Mouse (Mus musculus): ENCODE measurements around the gene Speer4f1. TPM values are rescaled to one million over a fixed set of nuclear protein-coding genes. Genes with fewer than 3 reads are reported as not detected.

Gene Speer4f1
- polyA plus RNA-seq, 1 experiment from 2014 or later: not detected

DNA sequence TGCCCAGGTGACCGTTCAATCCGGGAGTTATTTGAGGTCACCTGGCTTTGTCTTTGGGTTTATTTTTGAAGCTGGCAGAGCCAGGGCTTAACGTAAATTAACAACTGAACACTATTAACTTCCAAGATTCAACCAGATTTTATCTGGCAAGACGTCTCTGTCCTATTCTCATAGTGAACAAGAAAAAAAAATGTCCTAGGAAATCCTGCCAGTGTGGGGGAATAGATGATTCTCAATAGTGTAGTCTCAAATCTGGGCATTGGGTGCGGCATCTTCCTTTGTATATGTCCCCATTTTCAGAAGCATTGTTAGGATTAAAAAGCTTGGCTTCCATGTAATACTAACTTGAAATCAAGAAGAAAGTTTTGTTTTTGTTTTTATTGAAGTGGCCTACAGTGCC lies 20.8 kb downstream of the Speer4f1 start:
- WGBS: 81% methylated on average over 5 of the region's 5 CpGs
- Histone ChIP-seq H3K4me2 (replicated peaks) (no peak overlapping the region), H3K27ac (no peak overlapping the region), H3K36me3 (no peaks in the 10 kb centered on the region), H3K4me1 (no peaks in the 10 kb centered on the region), H3K27me3 (no peaks in the 10 kb centered on the region), H3K9ac (no peak overlapping the region), H3K4me3 (no peak overlapping the region), H3K9me3 (no peaks in the 10 kb centered on the region)
- ATAC-seq (ENCODE audit: insufficient number of reproducible peaks, insufficient read depth, low FRiP score, low TSS enrichment): no peak

DNA sequence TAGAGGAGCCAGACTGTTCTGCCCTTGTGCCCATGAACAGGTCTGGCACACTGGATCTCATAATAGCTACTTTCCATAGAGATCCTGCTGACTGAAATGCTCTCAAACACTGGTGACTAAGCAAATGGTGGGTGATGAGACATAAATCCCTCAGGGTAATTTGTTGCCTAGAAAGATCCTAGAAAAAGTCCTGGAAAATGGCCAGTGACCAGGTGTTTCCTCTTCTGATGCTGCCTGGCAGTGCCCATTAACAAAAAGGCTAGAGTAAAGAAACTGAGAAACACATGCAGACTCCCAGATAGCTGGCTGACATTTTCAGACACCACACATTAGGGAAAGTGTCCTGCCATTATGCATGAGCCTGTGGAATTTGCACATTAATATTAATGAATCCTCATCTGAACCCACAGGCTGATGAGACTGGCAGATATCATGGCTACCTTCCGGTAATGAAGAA lies 24.0 kb downstream of the Speer4f1 start:
- H3K4me2 ChIP-seq (replicated peaks): no peak overlapping the region
- no peaks in the 10 kb centered on the region for H3K36me3 ChIP-seq
- H3K9me3 ChIP-seq: no peaks in the 10 kb centered on the region
- ATAC-seq (ENCODE audit: insufficient number of reproducible peaks, insufficient read depth, low FRiP score, low TSS enrichment): no peak
- no peaks in the 10 kb centered on the region for H3K27me3 ChIP-seq
- no peaks in the 10 kb centered on the region for H3K4me1 ChIP-seq
- no peak overlapping the region for H3K27ac ChIP-seq
- WGBS: 83% methylated on average over 1 of the region's 1 CpGs
- H3K9ac ChIP-seq: no peak overlapping the region
- no peak overlapping the region for H3K4me3 ChIP-seq

GRCm38 (mm10) chr5:17500866-17501265 lies 25.0 kb downstream of the Speer4f1 start:
- Histone ChIP-seq H3K27ac (no peak overlapping the region), H3K36me3 (no peaks in the 10 kb centered on the region), H3K4me2 (replicated peaks) (no peak overlapping the region), H3K27me3 (no peaks in the 10 kb centered on the region), H3K9ac (no peak overlapping the region), H3K4me1 (no peaks in the 10 kb centered on the region), H3K9me3 (no peaks in the 10 kb centered on the region), H3K4me3 (no peak overlapping the region)
- WGBS: 66% methylated on average over 1 of the region's 1 CpGs
- ATAC-seq (ENCODE audit: insufficient number of reproducible peaks, insufficient read depth, low FRiP score, low TSS enrichment): no peak

DNA sequence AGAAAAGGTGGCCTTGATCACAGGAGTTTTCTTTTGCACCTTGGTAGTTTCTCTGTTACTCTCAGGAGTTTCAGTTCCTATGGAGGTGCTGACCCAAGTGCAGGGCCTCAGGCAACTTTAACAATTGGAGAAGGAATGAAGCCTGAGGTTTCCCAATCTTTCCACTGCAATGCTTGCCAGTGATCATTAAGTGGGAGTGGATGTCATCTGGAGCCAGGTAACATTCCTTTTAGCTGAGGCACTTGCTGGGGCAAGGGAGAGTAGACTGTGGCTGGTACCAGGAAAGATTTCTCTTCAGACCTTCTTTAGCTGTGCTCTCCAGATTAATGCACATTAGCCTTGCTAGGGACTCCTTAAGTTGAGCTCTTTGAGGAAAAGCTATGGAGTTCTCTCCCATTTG lies 29.6 kb downstream of the Speer4f1 start:
- no peak for ATAC-seq (ENCODE audit: insufficient number of reproducible peaks, insufficient read depth, low FRiP score, low TSS enrichment)
- Histone ChIP-seq H3K4me2 (replicated peaks) (no peak overlapping the region), H3K36me3 (no peaks in the 10 kb centered on the region), H3K4me3 (no peak overlapping the region), H3K4me1 (no peaks in the 10 kb centered on the region), H3K27me3 (no peaks in the 10 kb centered on the region), H3K27ac (no peak overlapping the region), H3K9ac (no peak overlapping the region), H3K9me3 (no peaks in the 10 kb centered on the region)

- H3K27ac ChIP-seq: no peak overlapping the region
- no peak for ATAC-seq (ENCODE audit: insufficient number of reproducible peaks, insufficient read depth, low FRiP score, low TSS enrichment)
Measured at GRCm38 (mm10) chr5:17508038-17508437, 32.1 kb downstream of the Speer4f1 start.

More at GRCm38 (mm10) chr5:17508038-17508437, 32.1 kb downstream of the Speer4f1 start:
- WGBS: 77% methylated on average over 3 of the region's 3 CpGs
- Histone ChIP-seq H3K4me3 (no peak overlapping the region), H3K4me2 (replicated peaks) (no peak overlapping the region), H3K36me3 (no peaks in the 10 kb centered on the region), H3K9ac (no peak overlapping the region), H3K27me3 (no peaks in the 10 kb centered on the region), H3K9me3 (no peaks in the 10 kb centered on the region), H3K4me1 (no peaks in the 10 kb centered on the region)

Other genes with a start within 250 kb of the Speer4f1 start
- not detected in 2 replicates for gene Speer4f2, start 102.9 kb upstream of the Speer4f1 start, polyA plus RNA-seq (2016; fragmentation: Nextera tagmentation; extraction: Ambion mirVana)
- 24.5 and 24.8 TPM in 2 replicates for gene Sema3c, start 98.2 kb downstream of the Speer4f1 start, polyA plus RNA-seq (2016; fragmentation: Nextera tagmentation; extraction: Ambion mirVana)